Mouse (Mus musculus) gastrocnemius, postnatal 4 days (tissue): ENCODE data around the gene Prss36. TPM values are rescaled to one million over a fixed set of nuclear protein-coding genes. Genes with fewer than 3 reads are reported as not detected.
A peak's percentile ranks its signal among the peaks of the same experiment; 100 is the strongest.
"Not testable (repeated sequence)": the region's sequence is repeated elsewhere in the genome, so short reads cannot be mapped to it uniquely, and the experiment has no call there.

Source experiments
- DNase-seq, 2 experiments: peaks; one replicate each; pipeline ENCODE4 v3.0.0; 2021 to 2022; ENCODE audit warnings: low spot score in 2 of 2, mixed read lengths in 2 of 2
- total RNA-seq, 2 experiments: library from RNA; stranded (reverse); gene quantifications; 2 replicates each; pipeline ENCODE4 v1.2.3; 2021

Gene Prss36
- total RNA-seq, 2 experiments from 2014 or later = 7.6 to 8.9 TPM

DNA sequence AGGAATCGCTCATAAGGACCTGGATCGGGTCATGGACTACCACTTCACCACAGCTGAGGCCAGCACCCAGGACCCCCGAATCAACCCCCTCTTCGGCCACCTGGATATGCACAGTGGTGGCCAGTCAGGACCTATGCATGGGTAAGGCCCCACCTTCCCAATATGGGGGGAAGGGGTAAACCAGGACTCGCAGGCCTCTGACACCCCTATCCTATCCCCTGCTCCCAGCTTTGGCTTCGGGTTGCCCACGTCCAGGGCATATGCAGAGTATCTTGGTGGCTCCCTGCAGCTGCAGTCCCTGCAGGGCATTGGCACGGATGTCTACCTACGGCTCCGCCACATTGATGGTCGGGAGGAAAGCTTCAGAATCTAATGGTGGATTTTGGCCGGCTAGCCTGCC is 38.6 kb downstream of the Prss36 start:
- no peak for DNase-seq

DNA sequence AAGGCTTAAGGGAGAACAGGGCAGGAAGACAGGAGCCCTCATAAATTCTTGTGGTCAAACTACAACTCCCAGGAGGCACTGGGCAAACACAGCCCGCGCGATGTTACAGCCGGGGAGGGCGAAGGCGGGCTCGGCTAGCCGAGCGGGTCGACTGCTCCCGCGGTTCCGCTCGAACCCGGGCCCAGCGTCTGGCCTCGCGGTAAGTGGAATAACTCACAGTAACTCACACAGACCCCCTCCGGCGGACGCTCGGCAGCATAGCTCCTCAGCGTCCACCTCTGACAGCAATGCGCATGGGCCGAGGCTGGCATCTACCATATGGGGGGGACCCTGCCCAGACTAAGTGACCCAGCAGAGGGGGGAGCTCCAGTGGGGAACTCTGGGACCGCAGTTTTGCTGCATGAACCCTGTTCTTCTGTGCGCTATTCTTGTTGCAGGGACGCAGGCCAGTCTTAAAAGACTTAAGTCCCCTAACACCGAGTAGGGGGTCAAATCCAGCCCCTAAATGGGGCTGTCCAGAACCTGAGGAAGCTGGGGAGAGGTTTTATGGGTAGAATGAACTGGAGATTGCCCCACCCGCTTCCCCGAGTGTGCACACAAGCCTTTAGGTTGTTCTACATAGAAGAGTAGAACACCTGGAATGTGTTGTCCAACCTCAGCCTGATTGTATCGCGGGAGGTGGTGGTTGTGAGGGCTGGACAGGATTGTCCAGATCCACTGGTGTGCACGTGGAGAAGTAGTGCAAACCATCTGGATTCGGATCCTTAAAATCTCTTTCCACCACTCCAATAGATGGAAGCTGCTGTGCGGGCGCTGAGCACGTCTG is 42.3 kb downstream of the Prss36 start, which contains the start of gene Bckdk:
Bckdk (plus strand) TSS at position 112 of the 826 bp plus-strand sequence.
- peak; percentile 70 to 78 for DNase-seq

DNA sequence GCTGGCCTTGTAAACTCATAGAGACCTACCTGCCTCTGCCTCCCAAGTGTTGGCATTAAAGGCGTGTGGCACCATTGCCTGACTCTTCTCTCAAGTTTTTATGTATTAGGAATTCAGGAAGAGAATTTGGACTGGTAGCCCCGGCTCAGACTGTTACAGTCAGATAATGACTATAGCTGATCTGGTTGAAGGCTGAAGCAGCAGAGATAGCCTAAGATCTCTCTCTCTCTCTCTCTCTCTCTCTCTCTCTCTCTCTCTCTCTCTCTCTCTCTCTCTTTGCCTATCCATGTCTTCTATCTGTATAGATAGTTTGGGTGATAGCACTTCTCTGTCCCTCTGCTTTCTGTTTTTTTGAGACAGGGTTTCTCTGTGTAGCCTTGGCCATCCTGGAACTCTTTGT is 44.8 kb downstream of the Prss36 start:
- DNase-seq = no peak

DNA sequence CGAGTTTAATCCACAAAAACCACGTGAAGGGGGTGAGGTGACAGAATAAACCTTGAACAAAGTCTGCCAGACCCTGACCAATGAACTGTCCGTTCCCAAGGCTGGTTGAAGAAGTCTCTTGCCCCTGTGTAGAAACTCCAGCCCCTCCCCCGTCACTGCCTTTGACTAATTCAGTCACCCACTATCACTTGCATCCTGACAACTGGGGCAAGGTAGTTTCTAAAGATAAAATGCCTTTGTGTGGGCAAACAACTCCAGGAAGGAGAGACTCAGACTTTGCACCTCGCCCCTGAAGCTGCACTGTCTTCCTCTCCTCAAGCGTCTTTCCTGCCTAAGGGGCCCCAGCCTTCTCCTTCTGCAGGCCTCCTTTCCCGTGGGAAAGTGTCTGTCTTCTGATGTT is 46.5 kb downstream of the Prss36 start:
- no peak for DNase-seq

DNA sequence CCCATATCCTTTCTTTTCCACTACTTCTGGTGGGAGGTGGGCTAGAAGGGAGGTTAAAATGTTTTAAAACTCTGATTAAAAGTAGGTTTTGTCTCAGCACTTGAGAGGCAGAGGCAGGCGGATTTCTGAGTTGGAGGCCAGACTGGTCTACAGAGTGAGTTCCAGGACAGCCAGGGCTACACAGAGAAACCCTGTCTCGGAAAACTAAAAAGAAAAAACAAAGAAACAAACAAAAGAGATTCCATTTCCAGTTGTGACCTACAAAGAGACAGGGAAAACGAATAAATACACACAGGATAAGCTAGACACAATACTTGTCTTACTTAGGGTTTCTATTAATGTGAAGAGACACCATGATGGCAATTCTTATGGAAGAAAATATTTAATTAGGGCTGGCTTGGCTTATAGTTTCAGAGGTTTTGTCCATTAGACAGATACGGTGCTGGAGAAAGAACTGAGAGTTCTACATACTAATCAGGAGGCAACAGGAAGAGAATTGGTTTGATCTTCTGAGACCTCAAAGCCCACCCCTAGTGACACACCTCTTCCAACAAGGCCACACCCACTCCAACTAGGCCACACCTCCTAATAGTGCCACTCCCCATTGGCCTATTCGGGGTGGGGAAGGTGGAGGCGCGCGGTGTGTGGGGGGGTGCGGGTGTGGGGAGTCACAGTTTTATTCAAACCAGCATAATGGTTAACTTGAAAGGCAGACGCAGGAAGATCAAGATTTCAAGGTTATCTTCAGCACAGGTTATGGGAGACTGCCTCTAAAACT is 48.2 kb downstream of the Prss36 start:
- DNase-seq = no peak

DNA sequence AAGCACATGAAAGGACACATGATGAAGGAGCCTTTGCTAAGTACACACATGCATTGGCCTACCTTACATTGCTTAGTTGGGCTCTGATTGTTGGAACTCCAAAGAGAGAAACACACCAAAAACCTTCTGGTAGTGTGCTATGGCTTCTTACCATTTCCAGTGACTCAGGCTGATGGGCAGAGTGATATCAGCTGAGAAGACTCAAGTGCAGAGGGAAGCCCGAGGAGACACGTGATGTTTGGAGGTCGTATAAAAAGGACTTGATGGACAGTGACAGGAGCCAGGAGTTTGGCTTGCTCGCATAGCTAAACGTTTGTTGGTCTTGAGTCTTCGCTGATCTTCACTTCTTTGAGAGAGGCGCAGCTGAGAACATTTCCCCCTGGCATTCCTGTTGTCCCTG is 49.0 kb downstream of the Prss36 start:
- no peak for DNase-seq

DNA sequence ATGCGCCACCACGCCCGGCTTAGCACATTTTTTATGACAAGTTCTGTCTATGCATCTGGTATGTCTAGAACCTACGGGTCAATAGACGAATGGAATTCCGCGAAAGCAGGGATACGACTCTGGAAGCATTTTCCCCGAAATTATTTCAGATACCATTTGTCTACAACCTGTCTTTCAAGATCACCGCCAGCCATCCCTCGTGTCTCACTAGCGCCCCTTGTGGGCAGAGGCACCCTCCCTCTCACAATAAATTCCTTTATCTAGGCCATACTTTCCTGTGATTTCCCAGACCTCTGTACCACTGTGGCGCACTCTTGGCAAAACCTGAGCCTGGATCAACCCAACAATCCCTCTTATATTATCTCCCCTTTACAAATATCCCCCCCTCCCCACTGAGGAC is 50.1 kb downstream of the Prss36 start:
- DNase-seq = peak in 1 of 2 experiments; percentile 66

DNA sequence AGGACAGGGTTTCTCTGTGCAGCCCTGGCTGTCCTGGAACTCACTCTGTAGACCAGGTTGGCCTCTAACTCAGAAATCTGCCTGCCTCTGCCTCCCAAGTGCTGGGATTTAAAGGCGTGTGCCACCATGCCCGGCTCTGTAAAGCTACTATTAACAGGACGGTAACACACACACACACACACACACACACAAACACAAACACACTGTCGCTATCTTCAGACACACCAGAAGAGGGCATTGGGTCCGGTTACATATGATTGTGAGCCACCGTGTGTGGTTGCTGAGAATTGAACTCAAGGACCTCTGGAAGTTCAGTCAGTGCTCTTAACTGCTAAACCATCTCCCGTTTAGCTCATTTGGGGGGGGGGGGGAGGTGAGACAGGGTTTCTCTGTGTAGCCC is 50.6 kb downstream of the Prss36 start:
- DNase-seq = not testable (repeated sequence)

DNA sequence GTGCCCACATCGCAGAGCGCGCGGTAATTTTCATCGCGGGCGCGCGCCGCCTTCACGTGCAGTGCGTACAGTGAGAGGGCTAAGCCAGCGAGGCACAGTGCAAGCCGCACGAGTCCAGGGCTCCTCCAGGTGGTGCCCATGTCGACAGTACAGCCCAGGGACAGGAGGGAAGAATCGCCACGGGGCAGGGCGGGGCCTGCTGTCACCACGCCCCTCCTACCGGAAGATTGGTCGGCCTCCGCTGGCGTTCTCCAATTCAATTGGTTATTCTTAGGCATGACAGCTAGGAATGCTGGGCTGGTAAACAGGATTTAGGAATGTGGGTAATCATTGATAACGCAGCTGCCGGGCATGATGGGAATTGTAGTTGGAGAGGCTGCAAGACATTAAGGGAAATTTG is 51.1 kb downstream of the Prss36 start, which contains the start of the genes Gm21974 and Vkorc1:
Gm21974 (minus strand) TSS at position 13 of the 400 bp plus-strand sequence.
Vkorc1 (minus strand) TSS at position 176 of the 400 bp plus-strand sequence.
- peak; percentile 87 to 92 for DNase-seq

DNA sequence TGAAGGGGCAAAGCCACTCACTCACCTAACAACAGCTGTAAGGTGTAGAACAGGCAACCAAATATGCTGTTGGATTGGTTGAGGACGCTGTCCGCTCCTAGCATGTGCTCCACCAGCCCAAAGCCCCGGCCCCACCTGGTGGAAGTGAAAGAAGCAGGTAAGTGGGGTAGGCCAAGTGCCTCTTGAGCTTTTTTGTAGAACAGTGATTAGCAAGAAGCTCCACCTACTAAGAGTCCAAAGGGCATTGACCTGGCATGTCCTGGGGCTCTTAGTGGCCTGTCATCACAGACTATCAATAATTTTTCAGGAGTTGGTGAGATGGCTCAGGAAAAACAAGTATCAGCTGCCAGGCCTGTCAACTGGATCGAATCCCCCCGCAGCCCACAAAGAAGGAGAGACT is 52.0 kb downstream of the Prss36 start:
- no peak for DNase-seq

DNA sequence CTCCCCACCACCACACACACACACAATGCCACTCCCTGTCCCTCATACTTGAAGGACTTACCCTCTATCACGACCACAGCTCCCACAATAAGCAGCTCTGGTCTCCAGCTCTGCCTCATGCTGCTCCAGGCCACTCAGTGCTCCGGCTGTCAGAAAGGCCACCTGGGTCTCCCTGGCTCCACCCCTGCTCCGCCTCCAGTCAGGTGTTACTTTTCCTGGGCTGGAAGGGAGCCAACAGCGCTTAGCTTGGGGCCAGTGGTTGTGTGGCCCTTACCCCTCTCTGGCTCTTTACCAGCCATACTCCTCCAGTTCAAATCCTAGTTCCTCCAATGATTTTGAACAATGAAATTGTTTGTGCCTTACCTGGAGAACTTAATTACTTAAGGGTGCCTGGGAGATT is 55.7 kb downstream of the Prss36 start, which contains the start of gene Prss53:
Prss53 (minus strand) TSS at position 173 of the 400 bp plus-strand sequence.
- no peak for DNase-seq

DNA sequence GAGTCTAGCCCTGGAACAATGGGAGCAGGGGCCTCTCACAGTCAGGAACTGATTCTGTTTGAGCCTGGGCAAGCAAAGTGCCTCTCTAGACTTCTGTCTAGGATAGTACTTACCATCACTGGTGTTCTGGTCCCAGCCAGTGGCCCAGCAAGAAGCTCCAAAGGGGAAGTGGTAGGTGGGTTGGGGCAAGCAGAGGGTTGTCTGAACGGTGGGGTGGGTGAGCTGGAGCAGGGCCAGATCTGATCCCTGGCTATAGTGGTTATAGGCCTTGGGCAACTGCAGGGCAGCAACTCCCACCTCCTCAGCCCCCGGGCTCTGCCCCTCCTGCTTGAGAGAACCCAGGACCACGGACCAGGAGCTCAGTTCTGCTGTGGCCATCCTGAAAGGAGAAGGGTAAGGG is 57.7 kb downstream of the Prss36 start:
- DNase-seq = no peak

DNA sequence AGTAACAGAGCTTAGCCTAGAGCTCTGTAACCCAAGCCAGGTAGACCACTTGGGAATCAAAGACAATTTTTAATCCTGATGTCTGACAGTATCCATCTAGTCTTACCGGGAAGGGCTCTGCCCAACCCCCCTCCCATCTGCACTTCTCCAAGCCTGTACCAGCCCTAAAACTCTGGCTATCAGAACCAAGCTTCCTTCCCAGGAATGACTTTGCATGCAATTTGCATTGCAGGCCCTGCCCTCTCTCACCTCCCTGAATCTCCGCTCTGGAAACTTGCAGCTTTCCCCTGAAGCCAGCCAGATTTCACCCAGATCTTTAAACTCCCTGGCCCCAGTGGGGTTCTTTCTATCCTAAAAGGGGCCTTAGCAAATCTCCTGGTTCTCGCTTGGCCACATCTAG is 58.7 kb downstream of the Prss36 start:
- no peak for DNase-seq

DNA sequence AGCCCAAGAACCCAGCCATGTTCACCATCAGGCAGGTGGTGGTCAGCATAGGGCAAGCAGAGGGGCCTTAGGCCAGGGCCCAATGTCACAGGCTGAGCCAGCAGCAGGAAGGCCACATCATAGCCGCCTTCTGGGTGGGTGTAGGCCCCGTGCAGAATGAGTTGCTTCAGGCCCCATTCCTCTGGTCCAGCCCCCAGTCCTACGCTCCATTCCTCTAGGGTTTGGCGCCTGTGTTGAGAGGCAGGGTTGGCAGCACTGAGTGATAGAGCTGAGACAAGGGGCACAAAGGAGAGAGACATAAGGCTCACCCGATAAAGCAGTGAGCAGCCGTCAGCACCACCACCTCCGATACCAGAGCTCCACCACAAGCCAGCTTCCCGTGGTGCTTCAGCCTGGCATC is 59.3 kb downstream of the Prss36 start:
- DNase-seq = no peak

DNA sequence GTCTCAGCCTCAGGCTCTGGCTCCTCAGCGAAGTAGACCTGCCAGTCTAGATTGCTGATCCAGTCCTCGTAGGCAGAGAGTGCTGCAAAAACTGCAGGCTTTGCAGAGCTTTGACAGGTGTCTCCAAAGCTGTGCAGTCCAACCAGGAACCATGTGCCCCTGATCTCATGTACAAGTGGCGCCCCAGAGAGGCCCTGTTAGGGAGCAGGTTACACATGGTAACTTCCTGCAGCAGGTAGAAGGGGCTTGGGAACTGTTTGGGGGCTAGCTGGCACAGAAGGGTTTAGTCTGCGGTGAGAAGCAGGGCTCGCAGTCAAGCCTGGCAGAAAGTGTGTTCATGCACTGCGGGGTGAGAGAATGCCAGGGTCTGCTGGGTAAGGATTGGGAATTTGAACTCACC is 60.0 kb downstream of the Prss36 start:
- no peak for DNase-seq

DNA sequence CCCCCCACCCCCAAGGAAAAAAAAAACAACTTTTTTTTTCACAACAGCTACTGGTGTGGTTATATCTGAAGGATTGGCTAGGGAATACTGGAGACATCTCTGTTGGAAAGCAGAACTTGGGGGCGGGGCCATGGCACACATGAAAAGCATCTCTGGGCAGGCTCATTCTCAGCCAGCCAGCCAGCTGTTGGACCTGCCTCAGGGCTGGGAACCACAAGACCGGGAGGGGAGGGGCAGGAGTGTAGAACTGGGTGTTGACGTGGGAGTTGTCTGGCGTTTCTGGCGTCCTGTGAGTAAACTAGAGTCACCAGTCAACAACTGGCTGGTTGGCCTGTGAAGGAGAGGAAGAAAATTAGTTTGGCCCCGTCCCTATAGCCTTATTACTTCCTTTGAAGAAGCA is 60.6 kb downstream of the Prss36 start:
- DNase-seq = peak in 1 of 2 experiments; percentile 60

Other genes with a start within 250 kb of the Prss36 start
- gene Bcl7c, start 237.8 kb downstream of the Prss36 start, total RNA-seq = 100 to 1,000 TPM; 112 to 132 TPM
- gene Ctf1, start 234.0 kb downstream of the Prss36 start, total RNA-seq = 10 to 100 TPM in 1 of 2 experiments, 1 to 10 TPM in 1; 7.0 to 10.0 TPM
- gene Ctf2, start 214.6 kb downstream of the Prss36 start, total RNA-seq = not detected
- gene Fbxl19, start 202.2 kb downstream of the Prss36 start, total RNA-seq = 1 to 10 TPM; 8.6 to 8.8 TPM
- gene Orai3, start 176.9 kb downstream of the Prss36 start, total RNA-seq = 10 to 100 TPM; 12.3 to 13.9 TPM
- 10 to 100 TPM; 30.3 to 32.4 TPM for gene Setd1a, start 170.1 kb downstream of the Prss36 start, total RNA-seq
- 1 to 10 TPM; 2.8 to 4.0 TPM for gene Gm49388, start 161.1 kb downstream of the Prss36 start, total RNA-seq
- gene Hsd3b7, start 146.1 kb downstream of the Prss36 start, total RNA-seq = 10 to 100 TPM; 13.0 to 13.3 TPM
- 10 to 100 TPM; 82.8 to 84.9 TPM for gene Stx4a, start 122.4 kb downstream of the Prss36 start, total RNA-seq
- 1 to 10 TPM; 4.7 to 6.3 TPM for gene Stx1b, start 122.2 kb downstream of the Prss36 start, total RNA-seq
- 10 to 100 TPM; 24.0 to 27.1 TPM for gene Zfp646, start 70.5 kb downstream of the Prss36 start, total RNA-seq
- gene Zfp668, start 69.9 kb downstream of the Prss36 start, total RNA-seq = 10 to 100 TPM in 1 of 2 experiments, 1 to 10 TPM in 1; 8.8 to 10.1 TPM
- gene Prss53, start 55.8 kb downstream of the Prss36 start, total RNA-seq = 1 to 10 TPM; 1.6 to 1.8 TPM
- not detected for gene Gm21974, start 51.3 kb downstream of the Prss36 start, total RNA-seq
- 10 to 100 TPM; 62.4 to 71.8 TPM for gene Vkorc1, start 51.1 kb downstream of the Prss36 start, total RNA-seq
- 10 to 100 TPM; 84.7 to 92.3 TPM for gene Bckdk, start 42.6 kb downstream of the Prss36 start, total RNA-seq
- 10 to 100 TPM; 18.5 to 23.2 TPM for gene Kat8, start 34.2 kb downstream of the Prss36 start, total RNA-seq
- not detected for gene Prss8, start 16.6 kb downstream of the Prss36 start, total RNA-seq
- gene Fus, start 20.7 kb upstream of the Prss36 start, total RNA-seq = 100 to 1,000 TPM; 287 to 354 TPM
- gene Pycard, start 47.1 kb upstream of the Prss36 start, total RNA-seq = 10 to 100 TPM; 16.0 to 21.7 TPM
- gene Trim72, start 57.2 kb upstream of the Prss36 start, total RNA-seq = 100 to 1,000 TPM; 254 to 296 TPM
- gene Itgam, start 115.9 kb upstream of the Prss36 start, total RNA-seq = 1 to 10 TPM; 3.9 to 4.6 TPM
- gene Gm49368, start 116.0 kb upstream of the Prss36 start, total RNA-seq = not detected
- under 1 TPM; 0.31 to 0.37 TPM for gene Itgax, start 182.8 kb upstream of the Prss36 start, total RNA-seq
- not detected for gene Itgad, start 207.7 kb upstream of the Prss36 start, total RNA-seq